Comparison of ENCODE assay signal across 20 mouse cellular contexts in the genomic region with DNA sequence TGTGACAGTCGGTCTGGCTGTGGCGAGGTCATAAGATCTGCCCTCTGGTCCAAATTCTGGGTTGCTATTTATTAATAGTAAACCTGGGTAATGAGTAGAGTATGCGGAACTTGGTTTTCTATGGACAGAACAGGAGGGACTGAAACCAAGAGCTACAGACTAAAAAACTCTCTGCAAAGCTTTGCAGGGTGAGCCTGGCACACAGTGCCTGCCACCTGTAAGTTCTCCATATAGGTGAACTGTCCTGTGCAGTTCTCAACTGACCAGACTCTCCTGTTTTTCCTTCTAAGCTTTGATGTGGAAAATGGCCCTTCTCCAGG.
DNase-seq lines count a peak whose midpoint lies in the region; ATAC-seq and TF ChIP-seq lines count a peak whose summit lies in the region.
"Had no signal": no experiment of that assay in that cellular context is flagged by ENCODE, and none has a peak within 500 bp of the region (broad histone marks: within the 10 kb centered on the region; RNA-seq: fewer than 3 reads in every experiment).

No protein-coding gene starts in this region.

- ATAC-seq in liver, postnatal 0 days, result 0 out of 2 replicates have a peak, but pooled peaks have one; percentile 8
- ATAC-seq in midbrain, embryonic 16.5 days, result 0 out of 2 replicates have a peak, but pooled peaks have one; percentile 9
- ATAC-seq: inflammation-experienced regulatory T-cells, adult 6 months had no signal

- TF ChIP-seq EP300 in liver, postnatal 0 days (IDR thresholded peaks at IDR 0.05; ENCODE audit: low read depth), result no peak

- H3K4me1 ChIP-seq in liver, postnatal 0 days (ENCODE audit: insufficient read depth), result no peaks in the 10 kb centered on the region
- H3K4me1 ChIP-seq in midbrain, embryonic 16.5 days (ENCODE audit: control insufficient read depth, insufficient read depth, low read length), result peaks cover 9% of the 10 kb centered on the region

- TF ChIP-seq CTCF in liver, postnatal 0 days (IDR thresholded peaks at IDR 0.05; ENCODE audit: low read depth), result no peak

- no peaks in the 10 kb centered on the region for H3K36me3 ChIP-seq in liver, postnatal 0 days (replicated peaks; ENCODE audit: insufficient read depth, low read length)
- H3K36me3 ChIP-seq in midbrain, embryonic 16.5 days (ENCODE audit: control insufficient read depth, insufficient read depth, low read length), result no peaks in the 10 kb centered on the region
- H3K36me3 ChIP-seq: embryonic facial prominence, embryonic 13.5 days; hindbrain, embryonic 13.5 days; neural tube, embryonic 13.5 days had no signal

- WGBS in liver, postnatal 0 days (ENCODE audit: insufficient replicate concordance), result 56% methylated on average over 3 of the region's 3 CpGs
- WGBS in midbrain, embryonic 16.5 days, result 75% methylated on average over 3 of the region's 3 CpGs

- no peak overlapping the region for H3K4me3 ChIP-seq in liver, postnatal 0 days (ENCODE audit: low read depth, low read length)
- H3K4me3 ChIP-seq in midbrain, embryonic 16.5 days (ENCODE audit: low read depth, low read length), result no peak overlapping the region
- H3K4me3 ChIP-seq: embryonic facial prominence, embryonic 13.5 days; hindbrain, embryonic 13.5 days; neural tube, embryonic 13.5 days had no signal

- H3K4me2 ChIP-seq in liver, postnatal 0 days (ENCODE audit: low read depth, low read length), result no peak overlapping the region
- no peak overlapping the region for H3K4me2 ChIP-seq in midbrain, embryonic 16.5 days (ENCODE audit: low read length)
- H3K4me2 ChIP-seq: embryonic facial prominence, embryonic 13.5 days; hindbrain, embryonic 13.5 days; neural tube, embryonic 13.5 days had no signal

- DNase-seq in heart, adult 11 months, result peak; percentile 74
- DNase-seq in heart, adult 8-10 months (ENCODE audit: low spot score), result no peak
- peak; percentile 14 for DNase-seq in kidney, adult 18-20 months
- DNase-seq in kidney, postnatal 4 days, result no peak
- no peak for DNase-seq in liver, postnatal 0 days
- no peak for DNase-seq in liver
- DNase-seq in left cerebral cortex, adult 9 months (ENCODE audit: low spot score in 2 of 2), result no peak
- DNase-seq: adrenal gland, postnatal 14 days; cerebellum, postnatal 14 days; gastrocnemius, postnatal 10 days; layer of hippocampus, postnatal 36 days; lung, adult 18-20 months; lung, postnatal 14 days; thymus, postnatal 14 days had no signal

- no peaks in the 10 kb centered on the region for H3K9me3 ChIP-seq in liver, postnatal 0 days (ENCODE audit: low read length)
- no peaks in the 10 kb centered on the region for H3K9me3 ChIP-seq in midbrain, embryonic 16.5 days (replicated peaks; ENCODE audit: control insufficient read depth, low read length, poor library complexity, severe bottlenecking)
- H3K9me3 ChIP-seq: embryonic facial prominence, embryonic 13.5 days; hindbrain, embryonic 13.5 days; neural tube, embryonic 13.5 days had no signal

- no peak overlapping the region for H3K9ac ChIP-seq in liver, postnatal 0 days (replicated peaks)
- no peak overlapping the region for H3K9ac ChIP-seq in midbrain, embryonic 16.5 days (ENCODE audit: low read depth, low read length)
- H3K9ac ChIP-seq: embryonic facial prominence, embryonic 13.5 days; hindbrain, embryonic 13.5 days; neural tube, embryonic 13.5 days had no signal

- H3K27ac ChIP-seq in liver, postnatal 0 days (ENCODE audit: low read depth), result no peak overlapping the region
- H3K27ac ChIP-seq in midbrain, embryonic 16.5 days (ENCODE audit: low read length), result no peak overlapping the region
- H3K27ac ChIP-seq: embryonic facial prominence, embryonic 13.5 days; hindbrain, embryonic 13.5 days; neural tube, embryonic 13.5 days had no signal

- no peaks in the 10 kb centered on the region for H3K27me3 ChIP-seq in liver, postnatal 0 days (ENCODE audit: insufficient read depth, low read length)
- no peaks in the 10 kb centered on the region for H3K27me3 ChIP-seq in midbrain, embryonic 16.5 days (ENCODE audit: control insufficient read depth, insufficient read depth, low read depth, low read length)
- H3K27me3 ChIP-seq: CH12.LX; hindbrain, embryonic 13.5 days; neural tube, embryonic 13.5 days had no signal

Comparison
In these comparisons a context has a peak if more than half of its experiments do, and no peak if none do; other contexts are left out.
1. DNase-seq: peak in heart, adult 11 months (single experiment) and kidney, adult 18-20 months (single experiment); none in heart, adult 8-10 months (single experiment), kidney, postnatal 4 days (0 of 2), liver, postnatal 0 days (single experiment), liver (single experiment) and left cerebral cortex, adult 9 months (0 of 2).